Mouse (Mus musculus) retina, embryonic 14.5 days (tissue): ENCODE results near the gene Olfr1058.
"Not testable (repeated sequence)": the region's sequence is repeated elsewhere in the genome, so short reads cannot be mapped to it uniquely, and the experiment has no call there.

Experiments
- DNase-seq: peaks from one replicate; pipeline ENCODE4 v3.0.0-alpha.2; 2015; ENCODE audit warnings: low spot score

The Olfr1058 gene

DNA sequence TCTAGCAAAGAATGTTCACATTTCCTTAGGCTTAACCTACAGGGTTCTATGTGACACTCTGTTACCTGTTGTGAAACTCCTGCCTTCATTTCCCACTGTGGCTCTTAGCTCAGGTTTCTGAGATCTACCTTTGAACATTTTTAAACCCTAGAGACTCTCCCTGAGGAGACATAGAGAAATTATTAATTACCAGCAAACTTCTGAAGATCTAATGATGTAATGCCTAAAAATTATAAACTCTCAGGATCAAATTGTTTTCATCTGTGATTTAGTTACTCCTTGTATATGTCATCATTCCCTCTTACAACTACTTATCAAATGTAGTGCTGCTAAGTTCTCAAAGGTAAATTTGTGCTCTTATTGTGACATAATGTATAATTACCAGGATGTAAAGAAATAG, at the start of gene Olfr1058:
Olfr1058 (minus strand) TSS at position 101 of the 400 bp plus-strand sequence.
- DNase-seq: not testable (repeated sequence)

DNA sequence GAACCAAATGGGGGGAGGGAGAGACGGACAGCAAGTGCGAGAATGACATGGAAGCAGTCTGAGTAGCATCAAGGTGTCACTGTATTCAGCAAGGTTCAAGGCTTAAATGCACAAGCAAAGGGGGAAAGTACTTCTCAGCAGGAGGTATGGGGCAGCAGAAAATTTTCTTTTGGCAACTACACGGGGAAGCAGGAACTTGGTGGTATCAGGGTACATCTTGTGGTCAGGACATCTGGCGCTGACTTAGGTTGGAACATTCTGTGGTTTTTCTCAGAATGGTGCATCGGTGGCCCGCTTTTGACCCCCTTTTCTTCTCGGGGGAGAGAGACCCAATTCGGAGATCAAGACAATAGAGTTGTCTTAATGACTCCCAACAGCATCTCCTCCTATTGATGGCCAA, 40.1 kb upstream of the Olfr1058 start:
- not testable (repeated sequence) for DNase-seq

DNA sequence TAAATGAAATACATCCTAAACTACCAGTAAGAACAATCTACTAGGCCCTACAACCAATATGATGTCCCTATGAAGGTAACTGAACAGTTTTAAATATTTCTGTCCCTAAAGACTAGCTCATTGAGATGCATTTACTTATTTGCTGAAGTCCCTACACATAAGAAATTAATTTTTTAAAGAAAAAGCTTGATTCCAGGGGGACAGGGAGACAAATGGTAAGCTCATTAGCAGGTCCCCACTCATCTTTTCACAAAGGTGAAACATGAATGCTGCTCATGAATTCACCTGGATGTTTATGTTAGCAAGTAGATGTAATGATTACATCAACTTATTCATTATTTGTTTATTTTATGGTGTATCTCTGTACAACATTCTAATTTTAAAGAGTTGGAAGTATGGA, 38.3 kb upstream of the Olfr1058 start, which contains the start of gene Olfr1062:
Olfr1062 (minus strand) TSS at position 101 of the 400 bp plus-strand sequence.
- not testable (repeated sequence) for DNase-seq

DNA sequence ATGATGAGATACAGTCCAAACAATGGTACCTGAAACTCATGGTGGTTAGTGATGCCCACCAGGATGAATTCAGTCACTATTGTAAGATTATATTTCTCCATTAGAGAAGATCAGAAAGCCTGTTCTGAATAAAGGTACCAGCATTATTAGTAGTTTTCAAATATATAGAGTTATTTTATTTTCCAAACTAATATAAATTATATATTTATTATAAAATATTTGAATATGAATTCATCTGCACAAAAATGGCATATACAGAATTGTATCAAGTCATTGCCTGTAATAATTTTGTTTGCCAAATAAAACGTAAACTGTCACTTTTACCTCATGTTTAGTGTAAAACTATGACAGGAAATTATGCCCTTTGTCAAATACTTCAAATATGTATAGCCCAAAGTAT, 25.6 kb upstream of the Olfr1058 start, which contains the start of gene Olfr1061:
Olfr1061 (minus strand) TSS at position 101 of the 400 bp plus-strand sequence.
- no peak for DNase-seq

DNA sequence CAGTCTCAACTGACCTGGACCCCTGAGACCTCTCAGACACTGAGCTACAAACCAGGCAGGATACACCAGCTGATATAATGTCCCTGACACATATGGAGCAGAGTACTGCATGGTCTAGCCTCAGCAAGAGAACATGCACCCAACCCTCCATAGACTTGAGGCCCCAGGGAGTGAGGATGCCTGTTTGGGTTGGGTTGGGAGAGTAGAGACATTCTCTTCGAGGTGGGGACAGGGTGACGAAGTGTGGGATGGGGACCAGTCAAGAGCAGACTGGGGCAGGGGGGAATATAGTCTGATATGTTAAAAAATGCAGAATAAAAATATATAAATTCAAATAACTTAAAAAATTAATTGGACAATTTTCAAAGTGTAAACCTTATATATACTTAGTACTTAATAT, 6.8 kb upstream of the Olfr1058 start:
- DNase-seq: no peak

DNA sequence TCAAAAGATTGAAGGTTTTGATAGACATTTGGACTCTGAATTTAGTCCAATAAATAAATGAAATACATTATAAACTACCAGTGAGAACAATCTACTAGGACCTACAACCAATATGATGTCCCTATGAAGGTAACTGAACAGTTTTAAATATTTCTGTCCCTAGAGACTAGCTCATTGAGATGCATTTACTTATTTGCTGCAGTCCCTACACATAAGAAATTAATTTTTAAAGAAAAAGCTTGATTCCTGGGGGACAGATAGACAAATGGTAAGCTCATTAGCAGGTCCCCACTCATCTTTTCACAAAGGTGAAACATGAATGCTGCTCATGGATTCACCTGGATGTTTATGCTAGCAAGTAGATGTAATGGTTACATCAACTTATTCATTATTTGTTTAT, 10.1 kb downstream of the Olfr1058 start, which contains the start of gene Olfr1057:
Olfr1057 (minus strand) TSS at position 101 of the 400 bp plus-strand sequence.
- DNase-seq: no peak

DNA sequence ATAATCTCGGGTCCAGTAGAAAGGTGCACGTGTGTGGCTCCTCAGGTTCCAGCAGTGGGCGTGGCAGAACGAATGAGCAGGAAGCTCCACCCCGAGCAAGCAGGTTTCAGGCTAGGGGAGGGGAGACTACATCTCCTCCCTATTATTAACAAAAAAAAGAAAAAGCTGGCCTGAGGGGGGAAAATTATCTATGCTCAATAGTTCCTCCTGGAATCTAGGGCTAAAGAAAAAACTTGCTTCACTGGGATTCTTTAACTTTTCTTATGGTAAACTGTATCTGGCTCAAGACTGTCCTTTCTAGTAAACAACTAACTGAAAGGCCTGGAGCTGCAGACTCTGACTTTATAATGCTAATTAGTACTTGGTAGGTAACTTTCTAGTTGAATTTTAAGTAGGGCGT, 22.0 kb downstream of the Olfr1058 start:
- not testable (repeated sequence) for DNase-seq

DNA sequence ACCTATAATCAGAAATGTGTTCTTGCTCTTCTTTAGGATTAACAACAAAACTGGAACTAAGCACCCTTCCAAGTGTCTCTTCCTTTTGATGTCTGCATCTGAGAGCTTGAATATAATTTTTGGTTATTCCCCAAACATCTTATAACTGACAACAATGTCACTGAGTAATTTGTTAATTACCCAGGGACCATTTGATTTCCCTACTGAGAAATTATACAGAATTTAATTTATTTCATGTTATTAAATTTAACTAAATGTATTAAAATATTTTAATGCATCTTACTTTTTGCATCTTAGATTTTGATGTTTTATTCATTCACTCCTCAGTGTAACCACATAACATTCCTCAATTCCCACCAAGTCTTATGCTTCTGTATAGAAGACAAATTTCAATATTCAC, 26.0 kb downstream of the Olfr1058 start, which contains the start of gene Olfr1056:
Olfr1056 (minus strand) TSS at position 101 of the 400 bp plus-strand sequence.
- DNase-seq: no peak

DNA sequence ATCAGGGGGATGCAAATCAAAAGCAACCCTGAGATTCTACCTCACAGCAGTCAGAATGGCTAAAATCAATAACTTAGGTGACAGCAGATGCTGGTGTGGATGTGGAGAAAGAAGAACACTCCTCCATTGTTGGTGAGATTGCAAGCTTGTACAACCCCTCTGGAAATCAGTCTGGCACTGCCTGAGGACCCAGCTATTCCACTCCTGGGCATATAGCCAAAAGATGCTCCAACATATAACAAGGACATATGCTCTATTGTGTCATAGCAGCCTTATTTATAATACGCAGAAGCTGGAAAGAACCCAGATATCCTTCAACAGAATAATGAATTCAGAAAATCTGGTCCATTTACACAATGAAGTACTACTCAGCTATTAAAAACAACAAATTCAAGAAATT, 36.6 kb downstream of the Olfr1058 start:
- DNase-seq: not testable (repeated sequence)

DNA sequence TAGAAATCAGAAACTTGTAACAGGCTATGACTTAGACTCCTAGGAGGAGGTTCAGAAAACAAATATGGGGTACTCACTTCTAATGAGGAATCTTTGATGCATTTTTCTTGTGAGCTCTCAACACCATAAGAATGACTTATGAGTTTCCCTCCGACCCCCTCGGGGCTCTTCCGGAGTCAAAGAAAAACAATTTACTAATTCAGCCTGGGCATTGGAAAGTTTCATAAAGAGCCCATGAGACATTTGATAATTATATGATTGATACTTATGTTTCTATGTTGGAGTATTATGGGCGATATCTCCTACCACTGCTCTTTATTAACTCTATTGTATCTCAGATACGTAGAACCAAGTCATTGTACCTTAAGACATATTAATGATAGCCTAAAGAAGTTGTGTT, 38.2 kb downstream of the Olfr1058 start, which contains the start of gene Olfr1055:
Olfr1055 (minus strand) TSS at position 101 of the 400 bp plus-strand sequence.
- DNase-seq: no peak

DNA sequence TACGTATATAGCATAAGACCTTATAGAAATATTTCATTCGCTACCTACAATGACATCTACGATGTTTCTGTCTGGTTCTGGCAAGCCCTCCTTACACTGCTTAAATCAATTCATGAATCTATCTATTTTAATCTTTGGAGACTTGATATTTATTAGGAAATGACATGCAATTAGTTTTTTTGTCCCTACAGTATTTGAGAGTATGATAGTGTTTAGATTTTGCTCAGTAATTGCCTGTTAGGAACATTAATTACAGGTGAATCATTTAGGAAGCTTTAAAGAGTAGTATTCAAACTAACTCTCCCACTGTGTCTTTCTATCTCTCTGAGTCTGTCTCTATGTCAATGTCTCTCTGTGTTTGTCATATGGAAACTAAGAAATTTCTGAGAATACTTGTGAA, 53.0 kb downstream of the Olfr1058 start, which contains the start of gene Olfr1054:
Olfr1054 (minus strand) TSS at position 101 of the 400 bp plus-strand sequence.
- DNase-seq: no peak
